Mouse (Mus musculus) right cerebral cortex, postnatal 25 days (tissue): ENCODE data around the gene Cebpa.

Experiments
- DNase-seq: peaks from one replicate; pipeline ENCODE4 v3.0.0; 2022

Gene Cebpa

GRCm38 (mm10) chr7:35120146-35120691 is 1.1 kb downstream of the Cebpa start:
- peak; percentile 31 for DNase-seq

GRCm38 (mm10) chr7:35121150-35121549 is 2.1 kb downstream of the Cebpa start:
- no peak for DNase-seq

GRCm38 (mm10) chr7:35122401-35123320 is 3.6 kb downstream of the Cebpa start:
- DNase-seq = no peak

GRCm38 (mm10) chr7:35123431-35123953 is 4.4 kb downstream of the Cebpa start:
- DNase-seq = no peak

- no peak for DNase-seq
These were observed 5.1 kb downstream of the Cebpa start for GRCm38 (mm10) chr7:35124216-35124615.

- no peak for DNase-seq
These were observed 5.7 kb downstream of the Cebpa start for GRCm38 (mm10) chr7:35124745-35125144.

GRCm38 (mm10) chr7:35125971-35126370 is 6.9 kb downstream of the Cebpa start:
- no peak for DNase-seq

GRCm38 (mm10) chr7:35127001-35127400 is 7.9 kb downstream of the Cebpa start:
- no peak for DNase-seq

- DNase-seq = no peak
These were observed 8.6 kb downstream of the Cebpa start for GRCm38 (mm10) chr7:35127721-35128120.

GRCm38 (mm10) chr7:35128677-35129567 is 9.8 kb downstream of the Cebpa start:
- no peak for DNase-seq

- no peak for DNase-seq
These were observed 11.1 kb downstream of the Cebpa start for GRCm38 (mm10) chr7:35130059-35130738.

GRCm38 (mm10) chr7:35130888-35131287 is 11.8 kb downstream of the Cebpa start:
- no peak for DNase-seq

- DNase-seq = no peak
These were observed 12.5 kb downstream of the Cebpa start for GRCm38 (mm10) chr7:35131601-35132000.

- no peak for DNase-seq
These were observed 15.5 kb downstream of the Cebpa start for GRCm38 (mm10) chr7:35134621-35135020.

GRCm38 (mm10) chr7:35137524-35137923 is 18.4 kb downstream of the Cebpa start:
- no peak for DNase-seq

GRCm38 (mm10) chr7:35138481-35138880 is 19.4 kb downstream of the Cebpa start:
- no peak for DNase-seq

- DNase-seq = no peak
These were observed 20.8 kb downstream of the Cebpa start for GRCm38 (mm10) chr7:35139880-35140279.

GRCm38 (mm10) chr7:35141519-35141918 is 22.4 kb downstream of the Cebpa start:
- DNase-seq = no peak

GRCm38 (mm10) chr7:35142522-35142921 is 23.4 kb downstream of the Cebpa start:
- DNase-seq = no peak

- DNase-seq = no peak
These were observed 24.9 kb downstream of the Cebpa start for GRCm38 (mm10) chr7:35143864-35144618.

GRCm38 (mm10) chr7:35145068-35145467 is 26.0 kb downstream of the Cebpa start:
- no peak for DNase-seq

GRCm38 (mm10) chr7:35146269-35146668 is 27.2 kb downstream of the Cebpa start:
- no peak for DNase-seq
